Mouse (Mus musculus) megakaryocyte, embryonic 14.5 days (primary cell): ENCODE measurements at regions not wholly inside any gene's neighbourhood (a gene's known extent, or its start where the extent isn't known, plus 50 kb on each side); places are given as distances from the start of the nearest gene placed in this dataset.

Experiments
- FLI1 ChIP-seq: IDR thresholded peaks from 2 replicates; pipeline ENCODE4 v1.6.1; 2012; ENCODE audit warnings: low read length, inconsistent platforms, mixed read lengths
- GATA1 ChIP-seq: IDR thresholded peaks from 3 replicates; pipeline ENCODE4 v1.6.1; 2012; ENCODE audit warnings: mixed read lengths, low read length, inconsistent platforms, borderline replicate concordance

GRCm38 (mm10) chr17:84844950-84845349 is 54.4 kb upstream of the Lrpprc start:
- TF ChIP-seq GATA1: no peak; the same call in 2 of the 3 replicates
- TF ChIP-seq FLI1: peak; percentile 74
